Mouse (Mus musculus): Measurements from ENCODE around the gene Hpca. TPM values are rescaled to one million over a fixed set of nuclear protein-coding genes. Genes with fewer than 3 reads are reported as not detected.

Gene Hpca
- not detected in 2 replicates for total RNA-seq (2015)
- total RNA-seq (2017) = not detected in 2 replicates

GRCm38 (mm10) chr4:129121569-129122086 is at the start of gene Hpca:
Gene Hpca (minus strand): TSS chr4:129122036.
- ATAC-seq (ENCODE audit: poor library complexity, severe bottlenecking) = no peak

- no peak for ATAC-seq (ENCODE audit: poor library complexity, severe bottlenecking)
Measured at GRCm38 (mm10) chr4:129161581-129162255, 39.9 kb upstream of the Hpca start.

GRCm38 (mm10) chr4:129161076-129161475 is 39.2 kb upstream of the Hpca start:
- ATAC-seq (ENCODE audit: poor library complexity, severe bottlenecking) = no peak

- no peak for ATAC-seq (ENCODE audit: poor library complexity, severe bottlenecking)
Measured at GRCm38 (mm10) chr4:129158549-129158948, 36.7 kb upstream of the Hpca start.

- no peak for ATAC-seq (ENCODE audit: poor library complexity, severe bottlenecking)
Measured at GRCm38 (mm10) chr4:129157541-129157940, 35.7 kb upstream of the Hpca start.

GRCm38 (mm10) chr4:129151276-129151811 is 29.5 kb upstream of the Hpca start:
- ATAC-seq (ENCODE audit: poor library complexity, severe bottlenecking) = no peak

- no peak for ATAC-seq (ENCODE audit: poor library complexity, severe bottlenecking)
Measured at GRCm38 (mm10) chr4:129149321-129149720, 27.5 kb upstream of the Hpca start.

GRCm38 (mm10) chr4:129147552-129148103 is 25.8 kb upstream of the Hpca start:
- no peak for ATAC-seq (ENCODE audit: poor library complexity, severe bottlenecking)

GRCm38 (mm10) chr4:129146392-129146791 is 24.6 kb upstream of the Hpca start:
- ATAC-seq (ENCODE audit: poor library complexity, severe bottlenecking) = no peak

- ATAC-seq (ENCODE audit: poor library complexity, severe bottlenecking) = no peak
Measured at GRCm38 (mm10) chr4:129145943-129146342, 24.1 kb upstream of the Hpca start.

GRCm38 (mm10) chr4:129145411-129145810 is 23.6 kb upstream of the Hpca start:
- no peak for ATAC-seq (ENCODE audit: poor library complexity, severe bottlenecking)

- no peak for ATAC-seq (ENCODE audit: poor library complexity, severe bottlenecking)
Measured at GRCm38 (mm10) chr4:129144401-129145367, 22.8 kb upstream of the Hpca start.

- ATAC-seq (ENCODE audit: poor library complexity, severe bottlenecking) = no peak
Measured at GRCm38 (mm10) chr4:129143509-129143908, 21.7 kb upstream of the Hpca start.

- ATAC-seq (ENCODE audit: poor library complexity, severe bottlenecking) = peak; percentile 80
Measured at GRCm38 (mm10) chr4:129142439-129143045, 20.7 kb upstream of the Hpca start.

- ATAC-seq (ENCODE audit: poor library complexity, severe bottlenecking) = no peak
Measured at GRCm38 (mm10) chr4:129141560-129142438, 20.0 kb upstream of the Hpca start.

GRCm38 (mm10) chr4:129140808-129141207 is 19.0 kb upstream of the Hpca start:
- peak; percentile 43; the same call in 1 of the 2 replicates for ATAC-seq (ENCODE audit: poor library complexity, severe bottlenecking)

GRCm38 (mm10) chr4:129139642-129140041 is 17.8 kb upstream of the Hpca start:
- ATAC-seq (ENCODE audit: poor library complexity, severe bottlenecking) = no peak

GRCm38 (mm10) chr4:129137392-129138321 is 15.8 kb upstream of the Hpca start:
- no peak for ATAC-seq (ENCODE audit: poor library complexity, severe bottlenecking)

Data from megakaryocyte, adult 5-6 weeks (primary cell).